ENCODE assay signal across 17 mouse cellular contexts in genomic region chr16:22551231-22552000, GRCm38 (mm10).
DNase-seq lines count a peak whose midpoint lies in the region; ATAC-seq lines count a peak whose summit lies in the region.
"Had no signal": no experiment of that assay in that cellular context is flagged by ENCODE, and none has a peak within 500 bp of the region (broad histone marks: within the 10 kb centered on the region; RNA-seq: fewer than 3 reads in every experiment).

No protein-coding gene starts in this region.

- H3K4me2 ChIP-seq in kidney, embryonic 15.5 days, result no peak overlapping the region
- no peak overlapping the region for H3K4me2 ChIP-seq in midbrain, embryonic 13.5 days (replicated peaks)
- H3K4me2 ChIP-seq: midbrain, embryonic 11.5 days had no signal

- H3K36me3 ChIP-seq in kidney, embryonic 15.5 days, result no peaks in the 10 kb centered on the region
- H3K36me3 ChIP-seq in midbrain, embryonic 10.5 days, result no peaks in the 10 kb centered on the region
- no peaks in the 10 kb centered on the region for H3K36me3 ChIP-seq in midbrain, embryonic 13.5 days

- no peak for ATAC-seq in kidney, embryonic 15.5 days (replicated peaks; ENCODE audit: low FRiP score)
- ATAC-seq in midbrain, embryonic 13.5 days, result no peak
- ATAC-seq: Patski had no signal

- DNase-seq in kidney, adult 11 months, result peak; percentile 75
- DNase-seq in midbrain, embryonic 10.5 days (ENCODE audit: low spot score), result peak; percentile 17
- DNase-seq in kidney, adult 9 months, result peak; percentile 89
- no peak for DNase-seq in left cerebral cortex, adult 11 months (ENCODE audit: low spot score)
- no peak for DNase-seq in ovary, postnatal 14 days (ENCODE audit: low spot score)
- DNase-seq: cerebellum, adult 11-12 months; gastrocnemius, postnatal 14 days; layer of hippocampus, adult 9-11 months; lung, postnatal 10 days; right cerebral cortex, postnatal 14 days; thymus, adult 2 months had no signal

- H3K27me3 ChIP-seq in kidney, embryonic 15.5 days, result no peaks in the 10 kb centered on the region
- peaks cover 86% of the 10 kb centered on the region for H3K27me3 ChIP-seq in midbrain, embryonic 10.5 days (ENCODE audit: low read depth, poor library complexity, severe bottlenecking)
- H3K27me3 ChIP-seq in midbrain, embryonic 13.5 days, result peaks cover 28% of the 10 kb centered on the region
- H3K27me3 ChIP-seq: Patski had no signal

- H3K4me1 ChIP-seq in kidney, embryonic 15.5 days, result peaks cover 39% of the 10 kb centered on the region
- peaks cover 33% of the 10 kb centered on the region for H3K4me1 ChIP-seq in midbrain, embryonic 10.5 days
- peaks cover 10% of the 10 kb centered on the region; the same call in 1 of the 2 replicates for H3K4me1 ChIP-seq in midbrain, embryonic 13.5 days (replicated peaks)

- H3K9me3 ChIP-seq in kidney, embryonic 15.5 days (replicated peaks), result no peaks in the 10 kb centered on the region
- no peaks in the 10 kb centered on the region for H3K9me3 ChIP-seq in midbrain, embryonic 10.5 days (replicated peaks)
- H3K9me3 ChIP-seq in midbrain, embryonic 13.5 days, result no peaks in the 10 kb centered on the region

- H3K9ac ChIP-seq in kidney, embryonic 15.5 days, result no peak overlapping the region
- no peak overlapping the region for H3K9ac ChIP-seq in midbrain, embryonic 13.5 days (replicated peaks)

- H3K4me3 ChIP-seq in kidney, embryonic 15.5 days (replicated peaks), result no peak overlapping the region
- H3K4me3 ChIP-seq in midbrain, embryonic 10.5 days, result no peak overlapping the region
- H3K4me3 ChIP-seq in midbrain, embryonic 13.5 days (replicated peaks), result no peak overlapping the region
- H3K4me3 ChIP-seq: erythroblast, embryonic 14.5 days; myocyte had no signal

- 32% methylated on average over 11 of the region's 11 CpGs for WGBS in kidney, embryonic 15.5 days
- WGBS in midbrain, embryonic 10.5 days, result 15% methylated on average over 11 of the region's 11 CpGs
- WGBS in midbrain, embryonic 13.5 days, result 15% methylated on average over 11 of the region's 11 CpGs

- H3K27ac ChIP-seq in kidney, embryonic 15.5 days, result no peak overlapping the region
- H3K27ac ChIP-seq in midbrain, embryonic 10.5 days (replicated peaks), result no peak overlapping the region
- H3K27ac ChIP-seq in midbrain, embryonic 13.5 days, result no peak overlapping the region

Comparison
In these comparisons a context has a peak if more than half of its experiments do, and no peak if none do; other contexts are left out.
1. DNase-seq: peak in kidney, adult 11 months (single experiment), midbrain, embryonic 10.5 days (single experiment) and kidney, adult 9 months (single experiment); none in left cerebral cortex, adult 11 months (single experiment) and ovary, postnatal 14 days (single experiment).